Mouse (Mus musculus) MEL (cell line): ENCODE measurements around the gene Renbp. TPM values are rescaled to one million over a fixed set of nuclear protein-coding genes. Genes with fewer than 3 reads are reported as not detected.

ENCODE experiments used
- DNase-seq: peaks from one replicate; pipeline ENCODE4 v3.0.0; 2011; ENCODE audit warnings: low read depth, low spot score
- H3K27ac ChIP-seq: 2 replicates; pipeline ENCODE4 v1.5.1; 2012; ENCODE audit warnings: low read depth, mild to moderate bottlenecking, control low read depth, low read length, moderate library complexity; ENCODE audit not compliant: control insufficient read depth
- H3K27me3 ChIP-seq, 2 experiments: fragments of 150-350 bp in 1 of 2; sonication (generic) in 1 of 2; 2 replicates each; pipeline ENCODE4 v1.6.1; 2012; ENCODE audit warnings: low read length in 2 of 2, mild to moderate bottlenecking in 2 of 2, improper control_type of control experiment in 1 of 2, moderate library complexity in 1 of 2; ENCODE audit not compliant: insufficient read depth in 2 of 2, control insufficient read depth in 1 of 2
- H3K36me3 ChIP-seq, 2 experiments: 2 replicates each; pipeline ENCODE4 v1.6.1; 2012 to 2014; ENCODE audit warnings: low read length in 2 of 2, improper control_type of control experiment in 1 of 2, inconsistent platforms in 1 of 2, mild to moderate bottlenecking in 1 of 2; ENCODE audit not compliant: insufficient read depth in 2 of 2, control insufficient read depth in 1 of 2
- H3K4me1 ChIP-seq, 2 experiments: fragments of 150-350 bp in 1 of 2; sonication (generic) in 1 of 2; 2 replicates each; pipeline ENCODE4 v1.6.1; 2012; ENCODE audit warnings: low read length in 2 of 2, improper control_type of control experiment in 1 of 2, mild to moderate bottlenecking in 1 of 2; ENCODE audit not compliant: insufficient read depth in 2 of 2, control insufficient read depth in 1 of 2
- H3K4me3 ChIP-seq, 2 experiments: fragments of 150-350 bp in 1 of 2; sonication (generic) in 1 of 2; 2 replicates each; pipeline ENCODE4 v1.5.1; 2012; ENCODE audit warnings: low read depth in 2 of 2, low read length in 2 of 2, mild to moderate bottlenecking in 2 of 2, moderate library complexity in 2 of 2, control low read depth in 1 of 2, improper control_type of control experiment in 1 of 2; ENCODE audit not compliant: control insufficient read depth in 1 of 2, insufficient read depth in 1 of 2
- H3K79me2 ChIP-seq: 2 replicates; pipeline ENCODE4 v1.6.1; 2012; ENCODE audit warnings: mild to moderate bottlenecking, low read length, moderate library complexity; ENCODE audit not compliant: control insufficient read depth, poor library complexity, insufficient read depth
- H3K9ac ChIP-seq: 2 replicates; pipeline ENCODE4 v1.6.1; 2012; ENCODE audit warnings: low read depth, mild to moderate bottlenecking, control low read depth, low read length, moderate library complexity; ENCODE audit not compliant: control insufficient read depth, poor library complexity, severe bottlenecking
- H3K9me3 ChIP-seq: fragments of 150-350 bp; sonication (generic); replicated peaks from 2 replicates; pipeline ENCODE4 v1.6.1; 2012; ENCODE audit warnings: mild to moderate bottlenecking, low read length, improper control_type of control experiment, moderate library complexity; ENCODE audit not compliant: insufficient read depth
- BHLHE40 ChIP-seq: IDR thresholded peaks from 2 replicates; pipeline ENCODE4 v1.6.1; 2012; ENCODE audit warnings: low read depth, mild to moderate bottlenecking, inconsistent platforms, low read length, improper control_type of control experiment, borderline replicate concordance
- CHD1 ChIP-seq: IDR thresholded peaks from 2 replicates; pipeline ENCODE4 v1.6.1; 2012; ENCODE audit warnings: low read depth, mild to moderate bottlenecking, inconsistent platforms, low read length, improper control_type of control experiment
- CHD2 ChIP-seq: IDR thresholded peaks from 2 replicates; pipeline ENCODE4 v1.6.1; 2011; ENCODE audit warnings: low read length, improper control_type of control experiment
- CTCF ChIP-seq, 3 experiments: IDR thresholded peaks in 2 of 3; conservative IDR thresholded peaks in 1 of 3; 2 replicates each; pipeline ENCODE4 v1.5.1; 2011 to 2012; ENCODE audit warnings: low read length in 3 of 3, low read depth in 2 of 3, mild to moderate bottlenecking in 2 of 3, improper control_type of control experiment in 1 of 3, inconsistent platforms in 1 of 3, mixed read lengths in 1 of 3, moderate library complexity in 1 of 3; ENCODE audit not compliant: control insufficient read depth in 1 of 3, insufficient read depth in 1 of 3, poor library complexity in 1 of 3, severe bottlenecking in 1 of 3
- ELF1 ChIP-seq: IDR thresholded peaks from 2 replicates; pipeline ENCODE4 v1.6.1; 2014; ENCODE audit warnings: low read depth, mild to moderate bottlenecking, inconsistent platforms, low read length, improper control_type of control experiment, moderate library complexity
- EP300 ChIP-seq, 2 experiments: IDR thresholded peaks; 2 replicates each; pipeline ENCODE4 v1.6.1; 2011; ENCODE audit warnings: improper control_type of control experiment in 2 of 2, low read length in 2 of 2, low read depth in 1 of 2, mild to moderate bottlenecking in 1 of 2
- ETS1 ChIP-seq: IDR thresholded peaks from 2 replicates; pipeline ENCODE4 v1.6.1; 2012; ENCODE audit warnings: low read depth, mild to moderate bottlenecking, inconsistent platforms, low read length, improper control_type of control experiment, moderate library complexity
- GABPA ChIP-seq: IDR thresholded peaks from 2 replicates; pipeline ENCODE4 v1.6.1; 2012; ENCODE audit warnings: low read depth, mild to moderate bottlenecking, inconsistent platforms, low read length, improper control_type of control experiment, moderate library complexity
- GATA1 ChIP-seq: IDR thresholded peaks from 2 replicates; pipeline ENCODE4 v1.6.1; 2011; ENCODE audit warnings: low read depth, low read length, improper control_type of control experiment
- HCFC1 ChIP-seq: IDR thresholded peaks from 2 replicates; pipeline ENCODE4 v1.6.1; 2012; ENCODE audit warnings: low read depth, mild to moderate bottlenecking, inconsistent platforms, low read length, improper control_type of control experiment, moderate library complexity
- JUND ChIP-seq: IDR thresholded peaks from 2 replicates; pipeline ENCODE4 v1.6.1; 2011; ENCODE audit warnings: low read depth, mild to moderate bottlenecking, improper control_type of control experiment, low read length
- MAFK ChIP-seq: IDR thresholded peaks from 2 replicates; pipeline ENCODE4 v1.6.1; 2011; ENCODE audit warnings: low read depth, mild to moderate bottlenecking, low read length, improper control_type of control experiment, borderline replicate concordance
- MAX ChIP-seq: IDR thresholded peaks from 2 replicates; pipeline ENCODE4 v1.6.1; 2011; ENCODE audit warnings: low read length, improper control_type of control experiment
- MAZ ChIP-seq: IDR thresholded peaks from 2 replicates; pipeline ENCODE4 v1.6.1; 2012; ENCODE audit warnings: low read depth, mild to moderate bottlenecking, inconsistent platforms, low read length, improper control_type of control experiment
- MYB ChIP-seq: IDR thresholded peaks from 2 replicates; pipeline ENCODE4 v1.6.1; 2011; ENCODE audit warnings: mild to moderate bottlenecking, low read depth, low read length, improper control_type of control experiment
- MYC ChIP-seq: IDR thresholded peaks from 2 replicates; pipeline ENCODE4 v1.6.1; 2011; ENCODE audit warnings: low read depth, mild to moderate bottlenecking, low read length, improper control_type of control experiment, moderate library complexity
- NELFE ChIP-seq: IDR thresholded peaks from 2 replicates; pipeline ENCODE4 v1.6.1; 2011; ENCODE audit warnings: low read depth, low read length, improper control_type of control experiment
- NRF1 ChIP-seq: IDR thresholded peaks from 2 replicates; pipeline ENCODE4 v1.6.1; 2014; ENCODE audit warnings: low read depth, mild to moderate bottlenecking, inconsistent platforms, low read length, improper control_type of control experiment, moderate library complexity; ENCODE audit not compliant: poor library complexity, insufficient read depth, severe bottlenecking
- POLR2A ChIP-seq, 2 experiments: IDR thresholded peaks; 2 replicates each; pipeline ENCODE4 v1.6.1; 2011 to 2012; ENCODE audit warnings: low read length in 2 of 2, mild to moderate bottlenecking in 2 of 2, control low read depth in 1 of 2, improper control_type of control experiment in 1 of 2, low read depth in 1 of 2, moderate library complexity in 1 of 2; ENCODE audit not compliant: control insufficient read depth in 1 of 2, insufficient read depth in 1 of 2, poor library complexity in 1 of 2
- POLR2AphosphoS5 ChIP-seq: IDR thresholded peaks from 2 replicates; pipeline ENCODE4 v1.6.1; 2012; ENCODE audit warnings: low read depth, borderline replicate concordance, mild to moderate bottlenecking, inconsistent platforms, low read length, moderate library complexity, mixed read lengths
- RAD21 ChIP-seq: IDR thresholded peaks from 2 replicates; pipeline ENCODE4 v1.6.1; 2011; ENCODE audit warnings: mild to moderate bottlenecking, low read depth, low read length, improper control_type of control experiment
- RCOR1 ChIP-seq: IDR thresholded peaks from 2 replicates; pipeline ENCODE4 v1.6.1; 2012; ENCODE audit warnings: low read depth, mild to moderate bottlenecking, inconsistent platforms, low read length, improper control_type of control experiment
- SMC3 ChIP-seq: IDR thresholded peaks from 2 replicates; pipeline ENCODE4 v1.6.1; 2011; ENCODE audit warnings: low read depth, low read length, improper control_type of control experiment
- TAL1 ChIP-seq: IDR thresholded peaks from 2 replicates; pipeline ENCODE4 v1.6.1; 2012; ENCODE audit warnings: mild to moderate bottlenecking, inconsistent platforms, low read length, moderate library complexity, mixed read lengths
- TBP ChIP-seq: IDR thresholded peaks from 2 replicates; pipeline ENCODE4 v1.8.0; 2011; ENCODE audit warnings: low read depth, low read length, improper control_type of control experiment
- TCF12 ChIP-seq: IDR thresholded peaks from 2 replicates; pipeline ENCODE4 v1.6.1; 2014; ENCODE audit warnings: low read depth, mild to moderate bottlenecking, inconsistent platforms, low read length, improper control_type of control experiment, moderate library complexity
- USF2 ChIP-seq, 2 experiments: IDR thresholded peaks; 2 replicates each; pipeline ENCODE4 v1.6.1; 2011 to 2012; ENCODE audit warnings: improper control_type of control experiment in 2 of 2, low read length in 2 of 2, borderline replicate concordance in 1 of 2, inconsistent platforms in 1 of 2, low read depth in 1 of 2, mild to moderate bottlenecking in 1 of 2; ENCODE audit not compliant: insufficient read depth in 1 of 2
- ZC3H11A ChIP-seq: IDR thresholded peaks from 2 replicates; pipeline ENCODE4 v1.6.1; 2012; ENCODE audit warnings: low read depth, mild to moderate bottlenecking, inconsistent platforms, low read length, improper control_type of control experiment
- ZKSCAN1 ChIP-seq: IDR thresholded peaks from 2 replicates; pipeline ENCODE4 v1.6.1; 2012; ENCODE audit warnings: low read depth, mild to moderate bottlenecking, inconsistent platforms, low read length, improper control_type of control experiment, moderate library complexity
- ZMIZ1 ChIP-seq: IDR thresholded peaks from 2 replicates; pipeline ENCODE4 v1.6.1; 2012; ENCODE audit warnings: low read depth, mild to moderate bottlenecking, inconsistent platforms, low read length, improper control_type of control experiment, moderate library complexity
- ZNF384 ChIP-seq: IDR thresholded peaks from 2 replicates; pipeline ENCODE4 v1.6.1; 2012; ENCODE audit warnings: low read depth, mild to moderate bottlenecking, inconsistent platforms, low read length, improper control_type of control experiment
- polyA plus RNA-seq, 2 experiments: library from polyadenylated mRNA; stranded (reverse) in 1 of 2; unstranded in 1 of 2; fragments of >175 nt in 1 of 2; fragments of >200 nt in 1 of 2; gene quantifications; 2 replicates each; pipeline versions ENCODE4 v1.2.1 to v1.2.4; 2012; ENCODE audit warnings: low replicate concordance in 2 of 2, low read depth in 1 of 2; ENCODE audit not compliant: insufficient read length in 2 of 2, insufficient read depth in 1 of 2, missing spikeins in 1 of 2
- total RNA-seq: library from RNA; depleted of rRNA; stranded (reverse); fragments of 300-350 nt; gene quantifications from 2 replicates; pipeline ENCODE4 v1.2.3, GENCODE M21; 2012

Gene Renbp
- total and polyA plus RNA-seq, 3 experiments, result 22.7 to 38.0 TPM; not detected in 1

GRCm38 (mm10) chrX:73897959-73898358 lies 32.7 kb downstream of the Renbp start:
- H3K27ac ChIP-seq, result no peak overlapping the region
- DNase-seq, result no peak
- no peaks in the 10 kb centered on the region for H3K36me3 ChIP-seq
- H3K79me2 ChIP-seq, result no peaks in the 10 kb centered on the region
- no peak overlapping the region for H3K9ac ChIP-seq
- no peak overlapping the region for H3K4me3 ChIP-seq
- H3K4me1 ChIP-seq, result no peaks in the 10 kb centered on the region
- no peaks in the 10 kb centered on the region for H3K9me3 ChIP-seq
- no peaks in the 10 kb centered on the region for H3K27me3 ChIP-seq
- TF ChIP-seq JUND, result no peak
- TF ChIP-seq CTCF (IDR thresholded peaks at IDR 0.05 in 2 of 3, conservative IDR thresholded peaks at IDR 0.05 in 1 of 3; ENCODE audit: control insufficient read depth in 1 of 3, insufficient read depth in 1 of 3, low read depth in 2 of 3, low read length in 3 of 3, poor library complexity in 1 of 3, severe bottlenecking in 1 of 3), result peak in 1 of 3 experiments; percentile 32; a peak in 3 of 6 replicates
- TF ChIP-seq SMC3, result 0 out of 2 replicates have a peak, but pooled peaks have one; percentile 13
- no peak for TF ChIP-seq TBP
- TF ChIP-seq NELFE, result no peak
- no peak for TF ChIP-seq POLR2AphosphoS5
- no peak for TF ChIP-seq CHD1
- no peak for TF ChIP-seq MYC
- no peak for TF ChIP-seq USF2 (IDR thresholded peaks at IDR 0.05; ENCODE audit: borderline replicate concordance in 1 of 2, insufficient read depth in 1 of 2, low read depth in 1 of 2, low read length in 2 of 2)
- no peak for TF ChIP-seq ZKSCAN1

GRCm38 (mm10) chrX:73895719-73896118 lies 34.9 kb downstream of the Renbp start, which contains the start of gene L1cam:
TSS of gene L1cam (minus strand) at chrX:73896105.
- Histone ChIP-seq H3K36me3 (no peaks in the 10 kb centered on the region), H3K9me3 (no peaks in the 10 kb centered on the region), H3K4me1 (no peaks in the 10 kb centered on the region), H3K4me3 (no peak within 1 kb of the TSS), H3K9ac (no peak within 1 kb of the TSS), H3K27ac (no peak within 1 kb of the TSS), H3K27me3 (no peaks in the 10 kb centered on the region), H3K79me2 (no peaks in the 10 kb centered on the region)
- peak; percentile 53 for DNase-seq
- TF ChIP-seq BHLHE40 (no peak), POLR2A (IDR thresholded peaks at IDR 0.05; ENCODE audit: control insufficient read depth in 1 of 2, insufficient read depth in 1 of 2, low read depth in 1 of 2, low read length in 2 of 2, poor library complexity in 1 of 2) (no peak), MAFK (no peak), ZKSCAN1 (no peak), RAD21 (peak; percentile 58), USF2 (IDR thresholded peaks at IDR 0.05; ENCODE audit: borderline replicate concordance in 1 of 2, insufficient read depth in 1 of 2, low read depth in 1 of 2, low read length in 2 of 2) (no peak), SMC3 (peak; percentile 68), EP300 (IDR thresholded peaks at IDR 0.05; ENCODE audit: low read depth in 1 of 2, low read length in 2 of 2) (no peak), ZMIZ1 (no peak), HCFC1 (no peak), MAX (no peak), TCF12 (no peak), ZNF384 (no peak), CHD2 (no peak), CHD1 (no peak), JUND (no peak), GABPA (no peak), GATA1 (no peak), NRF1 (no peak), ELF1 (no peak), TAL1 (no peak), MYB (no peak), CTCF (IDR thresholded peaks at IDR 0.05 in 2 of 3, conservative IDR thresholded peaks at IDR 0.05 in 1 of 3; ENCODE audit: control insufficient read depth in 1 of 3, insufficient read depth in 1 of 3, low read depth in 2 of 3, low read length in 3 of 3, poor library complexity in 1 of 3, severe bottlenecking in 1 of 3) (peak; percentile 41 to 67 (median 64); a peak in 5 of 6 replicates), ETS1 (no peak), RCOR1 (no peak), ZC3H11A (peak; percentile 23; the same call in 1 of the 2 replicates), TBP (no peak), MAZ (no peak)
